Mouse (Mus musculus) hematopoietic stem cell, adult 5-6 weeks (primary cell): ENCODE measurements at regions not wholly inside any gene's neighbourhood (a gene's known extent, or its start where the extent isn't known, plus 50 kb on each side); places are given as distances from the start of the nearest gene placed in this dataset.

ENCODE experiments used
- ATAC-seq, 2 experiments: fragments of 125-278 bp in 1 of 2; replicated peaks in 1 of 2; 2 replicates each; pipeline ENCODE4 v1.8.0; 2016 to 2017; ENCODE audit warnings: inconsistent platforms in 2 of 2, mild to moderate bottlenecking in 2 of 2, moderate number of reproducible peaks in 2 of 2, low read depth in 1 of 2, moderate TSS enrichment in 1 of 2; ENCODE audit not compliant: low FRiP score in 2 of 2, poor library complexity in 2 of 2, severe bottlenecking in 2 of 2, insufficient read depth in 1 of 2, low TSS enrichment in 1 of 2

DNA sequence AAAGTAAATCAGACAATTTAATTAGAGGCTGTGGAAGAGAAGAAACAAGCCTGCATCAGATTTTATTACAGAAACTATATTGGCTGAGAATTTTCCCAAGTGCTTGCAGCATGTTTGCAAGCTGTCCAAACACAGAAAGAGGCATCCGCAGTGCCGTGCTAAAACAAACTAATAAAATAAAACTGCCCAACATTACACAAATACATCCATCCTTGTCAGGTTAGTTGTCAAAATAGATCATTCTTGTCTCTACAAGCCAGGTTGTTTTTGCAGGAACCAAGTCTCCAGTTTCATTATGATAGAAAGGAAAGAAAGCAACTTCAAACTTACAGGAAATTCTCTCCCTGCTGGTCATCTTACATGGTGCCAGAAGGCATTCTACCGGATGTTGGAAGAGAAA, 95.0 kb upstream of the Slc22a22 start:
- no peak for ATAC-seq

DNA sequence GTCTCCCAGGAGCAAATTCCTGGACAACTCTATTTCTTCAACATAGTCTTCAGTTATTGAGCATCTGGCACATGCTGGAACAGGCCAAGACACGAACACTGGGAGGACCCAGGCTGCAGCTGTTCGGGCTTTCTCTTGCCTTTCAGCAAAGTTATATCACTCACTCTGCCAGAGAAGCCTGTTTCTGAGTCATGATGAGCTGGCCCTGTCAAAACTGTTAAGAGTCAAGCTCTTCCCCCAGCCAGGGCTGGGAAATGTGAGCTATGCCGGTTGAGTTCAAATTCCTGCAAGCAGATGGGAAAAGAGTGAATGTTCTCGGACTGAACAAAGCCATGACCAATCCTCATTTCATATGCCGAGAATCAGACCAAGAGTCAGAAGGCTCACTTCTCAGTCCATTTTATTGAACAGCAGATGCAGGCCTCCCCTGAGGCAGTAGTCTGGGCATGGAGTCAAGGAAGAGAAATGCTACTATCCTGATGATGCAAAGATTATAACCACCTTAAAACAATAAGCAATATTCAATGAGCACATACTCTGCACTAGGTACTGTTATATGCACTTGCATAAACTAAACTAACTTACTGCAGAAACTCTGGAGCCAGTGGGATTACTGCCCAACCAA, 90.7 kb upstream of the Slc22a22 start:
- ATAC-seq, result no peak

DNA sequence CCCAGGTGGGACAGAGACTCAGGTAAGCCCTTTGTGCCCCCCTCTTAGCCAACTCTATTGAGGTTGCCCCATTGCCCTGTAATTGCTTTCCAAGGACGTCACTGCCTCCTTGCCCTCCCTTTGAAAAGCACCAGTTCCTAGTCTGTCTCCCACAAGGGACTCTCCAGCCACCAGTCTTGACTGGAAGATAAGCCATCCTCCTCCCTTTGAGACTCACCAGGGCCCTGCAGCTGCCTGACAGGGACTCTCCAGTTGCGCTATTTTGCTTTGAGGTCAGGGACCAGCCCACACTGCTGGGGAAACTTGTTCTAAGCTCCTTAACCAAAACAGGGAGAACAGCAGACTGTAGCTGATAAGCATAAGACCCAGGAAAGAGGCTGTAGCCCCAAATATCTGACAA, 69.7 kb upstream of the Slc22a22 start:
- no peak for ATAC-seq

DNA sequence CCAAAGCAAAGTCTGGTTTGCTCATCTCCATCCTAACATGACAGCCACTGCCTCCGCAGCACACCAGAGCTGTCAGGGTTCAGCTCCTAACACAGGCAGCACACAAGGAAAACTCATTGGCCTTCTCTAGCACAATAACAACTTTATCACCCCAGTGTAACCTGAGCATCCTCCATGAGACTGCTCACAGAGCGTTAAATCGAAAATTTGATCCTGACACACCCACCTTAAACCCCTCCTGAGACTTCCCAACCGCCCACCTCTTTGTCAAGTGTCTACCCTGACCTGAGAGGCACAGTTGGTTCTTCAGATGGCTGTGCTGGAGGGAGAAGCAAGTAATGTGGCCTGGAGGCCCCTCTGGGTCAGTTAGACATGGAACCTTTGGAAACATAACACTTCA, 67.7 kb upstream of the Slc22a22 start:
- no peak for ATAC-seq

GRCm38 (mm10) chr15:57543985-57544384, 66.6 kb upstream of the Slc22a22 start:
- ATAC-seq, result no peak

DNA sequence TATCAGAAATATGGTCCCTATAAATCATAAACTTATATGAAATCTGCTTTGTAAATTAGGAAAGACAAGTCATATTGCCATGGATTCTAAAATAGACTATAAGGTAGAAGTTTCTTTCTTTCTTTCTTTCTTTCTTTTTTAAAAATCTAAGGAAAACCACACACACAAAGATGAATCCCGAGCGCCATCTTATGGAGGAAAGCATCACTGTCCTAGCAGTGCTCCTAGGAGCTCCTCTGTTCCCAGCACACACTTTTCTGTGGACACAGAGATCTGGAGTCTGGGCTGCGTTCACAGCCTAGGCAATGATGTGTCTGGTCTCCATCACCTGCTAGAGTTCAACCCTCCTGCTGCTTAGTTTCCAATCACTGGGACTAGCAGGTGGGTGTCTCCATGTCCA, 65.2 kb upstream of the Slc22a22 start:
- ATAC-seq, result no peak

DNA sequence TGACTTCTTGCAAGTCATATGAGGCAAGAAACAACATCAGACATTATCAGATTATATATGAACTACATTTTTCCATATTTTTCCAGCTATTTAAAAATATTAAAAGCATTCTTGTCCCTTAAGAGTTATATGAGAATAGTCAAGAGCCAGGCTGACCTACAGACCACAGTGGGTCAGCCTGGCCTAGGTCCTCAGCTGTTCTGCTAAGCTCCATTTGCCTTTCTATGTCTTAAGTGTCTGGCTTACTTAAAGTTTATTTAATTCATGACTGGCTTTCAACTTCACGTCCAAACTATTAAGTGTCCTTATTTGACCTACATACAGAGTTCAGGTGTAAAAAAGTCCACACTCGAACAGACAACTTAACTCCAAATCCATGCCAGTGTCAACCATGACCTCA, 58.1 kb upstream of the Slc22a22 start:
- no peak for ATAC-seq
